Mouse (Mus musculus): ENCODE results near the gene Palld. TPM values are rescaled to one million over a fixed set of nuclear protein-coding genes. Genes with fewer than 3 reads are reported as not detected.
A peak's percentile ranks its signal among the peaks of the same experiment; 100 is the strongest.

Gene Palld
- total RNA-seq, 2 experiments from 2014 or later = 116 to 127 TPM

- intact Hi-C loops (cut with DNase I; ENCODE audit: low total_unique reads) = no loop called here
These were observed 281.2 kb downstream of the Palld start for GRCm38 (mm10) chr8:61621300-61621699.

GRCm38 (mm10) chr8:61617651-61618050, 284.8 kb downstream of the Palld start:
- no peak for DNase-seq

More at GRCm38 (mm10) chr8:61621300-61621699, 281.2 kb downstream of the Palld start:
- no peak for DNase-seq

GRCm38 (mm10) chr8:61617049-61617448, 285.4 kb downstream of the Palld start:
- no peak for DNase-seq
- intact Hi-C loops (cut with DNase I; ENCODE audit: low total_unique reads) = no loop called here

More at GRCm38 (mm10) chr8:61617651-61618050, 284.8 kb downstream of the Palld start:
- intact Hi-C loops (cut with DNase I; ENCODE audit: low total_unique reads) = no loop called here

GRCm38 (mm10) chr8:61615711-61616697, 286.5 kb downstream of the Palld start:
- no peak for DNase-seq
- intact Hi-C loops (cut with DNase I; ENCODE audit: low total_unique reads) = no loop called here

- intact Hi-C loops (cut with DNase I; ENCODE audit: low total_unique reads) = no loop called here
- no peak for DNase-seq
These were observed 290.7 kb downstream of the Palld start for GRCm38 (mm10) chr8:61611741-61612140.

- intact Hi-C loops (cut with DNase I; ENCODE audit: low total_unique reads) = no loop called here
- DNase-seq = no peak
These were observed 291.4 kb downstream of the Palld start for GRCm38 (mm10) chr8:61611077-61611476.

GRCm38 (mm10) chr8:61610546-61610945, 291.9 kb downstream of the Palld start:
- DNase-seq = peak; percentile 38
- intact Hi-C loops (cut with DNase I; ENCODE audit: low total_unique reads) = no loop called here

- intact Hi-C loops (cut with DNase I; ENCODE audit: low total_unique reads) = no loop called here
- no peak for DNase-seq
These were observed 295.1 kb downstream of the Palld start for GRCm38 (mm10) chr8:61607463-61607813.

- intact Hi-C loops (cut with DNase I; ENCODE audit: low total_unique reads) = no loop called here
These were observed 295.6 kb downstream of the Palld start for GRCm38 (mm10) chr8:61606795-61607462.

GRCm38 (mm10) chr8:61604871-61605270, 297.6 kb downstream of the Palld start:
- no peak for DNase-seq
- intact Hi-C loops (cut with DNase I; ENCODE audit: low total_unique reads) = no loop called here

More at GRCm38 (mm10) chr8:61606795-61607462, 295.6 kb downstream of the Palld start:
- DNase-seq = peak; percentile 77

GRCm38 (mm10) chr8:61596889-61597288, 305.6 kb downstream of the Palld start:
- no peak for DNase-seq
- intact Hi-C loops (cut with DNase I; ENCODE audit: low total_unique reads) = no loop called here

- intact Hi-C loops (cut with DNase I; ENCODE audit: low total_unique reads) = no loop called here
- DNase-seq = peak; percentile 25
These were observed 311.0 kb downstream of the Palld start for GRCm38 (mm10) chr8:61591446-61591845.

- DNase-seq = peak; percentile 87
- intact Hi-C loops (cut with DNase I; ENCODE audit: low total_unique reads) = no loop called here
These were observed 311.7 kb downstream of the Palld start for GRCm38 (mm10) chr8:61590551-61591431.

GRCm38 (mm10) chr8:61589972-61590391, 312.5 kb downstream of the Palld start:
- intact Hi-C loops (cut with DNase I; ENCODE audit: low total_unique reads) = no loop called here
- no peak for DNase-seq

GRCm38 (mm10) chr8:61588336-61588735, 314.2 kb downstream of the Palld start:
- no peak for DNase-seq
- intact Hi-C loops (cut with DNase I; ENCODE audit: low total_unique reads) = no loop called here

- intact Hi-C loops (cut with DNase I; ENCODE audit: low total_unique reads) = no loop called here
- DNase-seq = no peak
These were observed 314.8 kb downstream of the Palld start for GRCm38 (mm10) chr8:61587731-61588130.

GRCm38 (mm10) chr8:61586529-61586928, 316.0 kb downstream of the Palld start:
- DNase-seq = no peak
- intact Hi-C loops (cut with DNase I; ENCODE audit: low total_unique reads) = no loop called here

GRCm38 (mm10) chr8:61585746-61586145, 316.7 kb downstream of the Palld start:
- intact Hi-C loops (cut with DNase I; ENCODE audit: low total_unique reads) = no loop called here
- DNase-seq = no peak

GRCm38 (mm10) chr8:61584714-61585383, 317.6 kb downstream of the Palld start:
- intact Hi-C loops (cut with DNase I; ENCODE audit: low total_unique reads) = no loop called here
- DNase-seq = no peak
